Mouse (Mus musculus) ovary, postnatal 14 days (tissue): ENCODE measurements at regions not wholly inside any gene's neighbourhood (a gene's known extent, or its start where the extent isn't known, plus 50 kb on each side); places are given as distances from the start of the nearest gene placed in this dataset.
A peak's percentile ranks its signal among the peaks of the same experiment; 100 is the strongest.
"Not testable (repeated sequence)": the region's sequence is repeated elsewhere in the genome, so short reads cannot be mapped to it uniquely, and the experiment has no call there.

Experiments used
- DNase-seq: peaks from one replicate; pipeline ENCODE4 v3.0.0; 2022; ENCODE audit warnings: low spot score

- DNase-seq = no peak
These were observed 78.8 kb downstream of the Zfp619 start for GRCm38 (mm10) chr7:39596403-39596802.

GRCm38 (mm10) chr7:39613767-39614166 lies 96.2 kb downstream of the Zfp619 start:
- DNase-seq = no peak

GRCm38 (mm10) chr7:39615092-39615491 lies 97.5 kb downstream of the Zfp619 start:
- DNase-seq = no peak

DNA sequence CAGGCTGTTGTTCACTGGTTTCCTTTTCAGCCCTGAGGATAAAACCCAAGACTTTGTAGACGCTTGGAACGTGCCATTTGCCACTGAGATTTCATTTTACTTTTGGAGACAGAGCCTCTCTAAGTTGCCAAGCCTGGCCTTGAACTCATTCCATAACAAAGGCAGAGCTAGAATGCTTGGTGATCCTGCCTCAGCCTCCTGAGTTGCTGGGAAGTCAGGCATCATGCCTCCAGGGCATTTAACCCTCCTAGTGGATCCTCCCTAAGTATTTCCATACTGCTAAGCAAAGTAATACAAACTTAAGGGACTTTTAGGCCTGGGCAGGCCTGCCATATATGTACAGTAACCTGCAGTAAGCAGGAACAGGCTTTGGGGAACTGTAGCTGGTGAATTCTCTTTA lies 104.2 kb downstream of the Zfp619 start:
- no peak for DNase-seq

DNA sequence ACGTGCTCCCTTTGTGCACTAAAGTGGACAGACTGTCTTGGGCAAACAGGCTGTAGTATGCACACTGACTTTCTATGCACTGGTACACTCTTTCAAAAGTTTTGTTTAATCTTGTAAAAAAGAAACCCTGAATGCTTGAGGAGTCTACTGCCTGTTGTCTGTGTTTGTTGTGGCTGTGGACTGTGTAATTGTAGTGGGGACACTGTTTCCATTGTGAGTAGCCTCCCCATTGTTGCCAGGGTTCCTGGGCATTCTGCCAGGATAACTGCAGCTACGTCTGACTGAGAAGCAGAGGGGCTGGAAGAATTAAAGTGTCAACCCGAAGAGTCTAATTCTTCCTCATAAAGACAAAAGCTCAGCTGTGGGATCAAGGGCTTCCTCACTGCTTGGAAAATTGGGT lies 115.3 kb downstream of the Zfp619 start:
- no peak for DNase-seq

GRCm38 (mm10) chr7:39642333-39642732 lies 124.8 kb downstream of the Zfp619 start:
- no peak for DNase-seq

GRCm38 (mm10) chr7:39643323-39643722 lies 125.8 kb downstream of the Zfp619 start:
- DNase-seq = no peak

- DNase-seq = no peak
These were observed 133.0 kb downstream of the Zfp619 start for GRCm38 (mm10) chr7:39650483-39651102.

DNA sequence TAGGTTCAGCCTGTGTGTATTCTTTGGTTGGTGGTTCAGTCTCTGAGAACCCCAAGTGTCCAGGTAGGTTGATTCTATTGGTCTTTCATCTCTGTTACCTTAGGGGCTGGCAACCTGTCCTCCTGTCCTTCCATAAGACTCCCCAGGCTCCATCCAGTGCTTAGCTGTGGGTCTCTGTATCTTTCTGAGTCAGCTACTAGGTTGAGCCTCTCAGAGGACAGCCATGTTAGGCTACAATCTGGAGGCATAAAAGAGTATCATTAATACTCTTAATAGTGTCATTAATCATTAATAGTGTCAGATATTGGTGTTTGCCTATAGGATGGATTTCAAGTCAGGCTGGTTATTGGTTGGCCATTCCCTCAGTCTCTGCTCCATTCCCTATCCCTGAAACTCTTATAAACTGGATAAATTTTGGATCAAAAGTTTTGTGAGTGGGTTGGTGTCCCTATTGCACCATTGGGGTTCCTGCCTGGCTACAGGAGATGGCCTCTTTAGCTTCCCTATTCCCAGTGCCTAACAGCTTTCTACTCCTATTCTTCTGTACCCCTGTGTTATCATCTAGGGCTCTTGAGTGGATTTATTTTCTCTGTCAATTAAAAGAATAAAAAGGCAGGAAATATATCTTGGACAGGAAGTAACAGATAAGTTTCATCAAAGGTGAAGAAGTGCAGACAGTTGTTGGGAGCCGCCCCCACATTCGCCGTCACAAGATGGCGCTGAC lies 137.2 kb downstream of the Zfp619 start:
- no peak for DNase-seq

DNA sequence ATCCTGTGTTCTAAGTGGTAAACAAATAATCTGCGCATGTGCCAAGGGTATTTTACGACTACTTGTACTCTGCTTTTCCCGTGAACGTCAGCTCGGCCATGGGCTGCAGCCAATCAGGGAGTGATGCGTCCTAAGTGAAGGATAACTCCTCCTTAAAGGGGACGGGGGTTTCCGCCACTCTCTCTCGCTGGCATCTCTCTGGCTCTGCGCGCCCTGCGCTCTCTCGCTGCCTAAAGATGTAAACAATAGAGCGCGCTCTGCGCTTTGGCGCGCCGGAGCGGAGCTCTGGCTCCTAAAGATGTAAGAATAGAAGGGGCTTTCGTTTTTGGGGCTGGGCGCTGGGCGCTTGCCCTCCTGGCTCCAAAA lies 137.7 kb downstream of the Zfp619 start:
- not testable (repeated sequence) for DNase-seq

- DNase-seq = no peak
These were observed 138.3 kb downstream of the Zfp619 start for GRCm38 (mm10) chr7:39655709-39656397.

GRCm38 (mm10) chr7:39659597-39659996 lies 142.0 kb downstream of the Zfp619 start:
- DNase-seq = no peak

DNA sequence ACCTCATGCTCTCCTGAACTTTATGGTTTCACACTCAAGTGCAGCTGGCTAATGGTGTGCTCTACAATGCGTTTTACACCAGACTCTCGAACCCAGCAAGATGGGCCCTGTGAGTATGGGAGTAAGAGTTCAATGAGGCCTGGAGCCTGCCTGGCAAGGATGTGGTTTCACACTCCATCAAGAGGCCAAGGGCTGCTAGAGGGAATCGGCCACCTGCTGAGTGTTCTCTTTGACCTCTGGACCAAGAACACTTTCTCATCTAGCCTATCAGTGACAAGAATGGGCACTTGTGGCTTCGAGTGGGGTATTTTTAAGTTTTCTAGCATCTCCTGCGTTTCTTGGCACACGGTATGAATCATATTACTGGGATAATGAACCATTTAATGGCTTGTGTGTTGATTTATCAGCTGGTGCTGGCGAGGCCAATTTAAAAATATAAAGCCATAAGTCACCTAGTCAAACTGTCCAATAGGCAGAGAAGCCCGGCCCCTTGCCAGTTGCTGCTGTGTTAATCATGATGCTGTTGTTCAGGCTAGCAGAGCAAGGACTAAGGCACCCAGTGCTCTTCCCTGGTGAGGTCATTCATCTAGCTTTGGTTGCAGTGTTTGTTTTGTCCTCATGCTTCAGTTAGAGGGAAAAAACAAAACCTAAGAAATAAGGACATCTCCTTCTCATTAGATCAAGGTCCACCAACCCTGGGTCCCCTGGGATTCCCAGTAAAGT lies 157.7 kb downstream of the Zfp619 start:
- DNase-seq = no peak

- DNase-seq = no peak
These were observed 158.3 kb downstream of the Zfp619 start for GRCm38 (mm10) chr7:39675847-39676238.

GRCm38 (mm10) chr7:39680411-39680810 lies 162.8 kb downstream of the Zfp619 start:
- DNase-seq = no peak

- no peak for DNase-seq
These were observed 179.0 kb downstream of the Zfp619 start for GRCm38 (mm10) chr7:39696589-39696988.

DNA sequence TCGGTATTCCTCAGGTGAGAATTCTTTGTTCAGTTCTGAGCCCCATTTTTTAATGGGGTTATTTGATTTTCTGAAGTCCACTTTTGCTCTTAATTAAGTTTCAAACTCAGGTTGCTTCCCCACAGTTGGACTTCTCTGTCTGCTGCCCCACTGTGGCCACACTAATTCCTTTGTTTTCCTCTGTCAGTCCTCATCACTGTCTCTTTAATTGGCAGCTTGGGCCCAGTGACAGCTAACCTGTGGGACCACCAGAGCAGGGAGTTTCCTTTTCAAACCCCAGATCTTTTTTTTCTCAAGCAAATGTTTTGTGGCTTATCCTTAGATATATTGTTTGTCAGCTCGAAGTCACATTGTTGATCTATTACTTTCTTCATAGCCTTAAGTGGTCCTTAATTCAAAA lies 183.9 kb downstream of the Zfp619 start:
- no peak for DNase-seq

DNA sequence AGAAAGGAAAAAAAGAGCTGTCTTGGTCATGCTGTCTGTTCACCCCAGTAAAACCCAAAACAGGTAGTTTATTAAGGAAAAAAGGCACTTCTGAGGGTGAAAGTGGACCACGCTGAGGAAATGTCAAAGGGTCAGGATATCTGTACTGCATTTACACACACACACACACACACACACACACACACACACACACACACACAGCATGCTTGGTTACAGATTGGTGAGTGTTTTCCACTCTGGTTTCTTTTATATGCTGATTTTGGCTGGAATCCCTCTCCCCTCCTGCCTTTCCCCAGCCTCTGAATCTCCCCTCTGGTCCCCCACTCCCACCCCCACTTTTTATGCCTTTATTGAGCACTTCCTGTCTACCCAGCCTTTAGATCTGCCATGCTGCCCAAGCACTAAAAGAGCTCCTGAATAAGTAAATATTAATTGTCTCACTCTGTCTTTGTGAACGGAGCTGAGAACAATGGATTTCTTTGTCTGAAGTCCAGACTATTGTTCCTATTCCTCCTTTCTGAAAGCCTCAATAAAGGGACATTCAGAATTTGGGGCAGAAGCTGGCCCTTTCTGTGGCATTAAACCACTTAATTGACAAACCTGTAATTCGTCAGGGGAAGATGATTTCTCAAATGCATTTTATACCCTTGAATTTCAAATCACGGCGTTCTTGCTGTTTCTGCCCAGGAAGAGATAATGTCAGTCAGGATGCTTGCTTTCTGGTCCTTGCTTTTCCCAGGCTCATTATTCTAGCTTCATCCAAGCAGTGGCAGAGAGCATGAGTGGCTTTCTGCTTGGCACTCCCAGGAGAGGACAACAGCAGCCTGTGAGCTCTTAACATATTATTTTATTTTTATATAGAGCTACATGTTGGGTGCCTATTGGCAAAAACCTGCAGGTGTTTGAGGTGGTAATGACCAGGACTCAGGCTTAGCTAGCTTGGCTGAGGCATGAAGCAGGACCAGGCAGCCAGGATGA lies 187.8 kb downstream of the Zfp619 start:
- no peak for DNase-seq

DNA sequence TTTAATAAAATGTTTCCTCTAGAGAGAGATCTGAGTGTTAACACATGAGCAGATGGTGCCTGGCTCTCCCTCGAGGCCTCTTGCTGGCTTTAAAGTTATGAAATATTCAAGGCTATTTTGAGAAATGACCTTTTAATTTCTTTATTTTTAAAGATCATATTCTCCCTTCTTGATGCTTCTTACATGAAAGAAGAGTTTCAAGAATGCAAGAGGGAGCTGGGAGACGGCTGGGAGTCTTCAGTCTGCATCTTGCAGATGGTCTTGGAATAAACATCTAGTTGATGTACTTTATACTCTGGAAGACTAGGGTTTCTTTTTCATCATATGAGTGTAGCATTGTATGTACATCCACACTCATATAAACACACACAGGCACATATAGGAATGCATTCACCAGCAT lies 189.0 kb downstream of the Zfp619 start:
- DNase-seq = no peak

- DNase-seq = peak; percentile 2
These were observed 199.0 kb downstream of the Zfp619 start for GRCm38 (mm10) chr7:39716340-39717150.
